Mouse (Mus musculus) cerebellum, adult 18-20 months (tissue): ENCODE results near the gene Lix1l.
"Not testable (repeated sequence)": the region's sequence is repeated elsewhere in the genome, so short reads cannot be mapped to it uniquely, and the experiment has no call there.

ENCODE experiments used
- DNase-seq, 2 experiments: peaks; one replicate each; pipeline ENCODE4 v3.0.0; 2021

The Lix1l gene

GRCm38 (mm10) chr3:96634015-96634414 is 33.1 kb downstream of the Lix1l start:
- DNase-seq: no peak

GRCm38 (mm10) chr3:96634928-96635879 is 34.3 kb downstream of the Lix1l start, which contains the start of the genes Pex11b and Gm42957:
Pex11b (plus strand) TSS chr3:96635376.
Gm42957 (plus strand) TSS chr3:96635474.
- DNase-seq: peak; percentile 89 to 90

GRCm38 (mm10) chr3:96635906-96636305 is 35.0 kb downstream of the Lix1l start:
- no peak for DNase-seq

GRCm38 (mm10) chr3:96636448-96636847 is 35.5 kb downstream of the Lix1l start:
- peak in 1 of 2 experiments; percentile 10 for DNase-seq

DNA sequence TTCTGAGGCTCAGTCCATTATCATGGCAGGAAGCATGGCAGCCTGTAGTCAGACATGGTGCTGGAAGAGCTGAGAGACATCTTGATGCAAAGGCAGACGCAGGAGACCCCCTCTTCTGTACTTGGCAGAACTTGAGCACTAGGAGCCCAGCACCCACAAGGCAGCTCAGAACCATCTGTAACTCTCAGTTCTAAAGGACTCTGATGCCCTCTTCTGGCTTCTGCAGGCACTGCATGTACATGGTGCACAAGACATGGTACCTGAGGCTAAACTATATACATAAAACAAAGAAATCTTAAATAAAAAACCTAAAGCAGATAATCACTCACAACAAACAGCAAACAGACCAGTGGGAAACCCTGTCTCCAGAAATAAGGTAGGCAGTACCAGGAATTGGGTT is 38.3 kb downstream of the Lix1l start:
- DNase-seq: peak; percentile 66 to 72

- peak; percentile 39 to 47 for DNase-seq
Measured at GRCm38 (mm10) chr3:96645018-96645649, 44.2 kb downstream of the Lix1l start, which contains the start of gene Itga10. Itga10 (plus strand) TSS chr3:96645584.

GRCm38 (mm10) chr3:96647365-96647764 is 46.4 kb downstream of the Lix1l start:
- DNase-seq: no peak

GRCm38 (mm10) chr3:96660901-96661300 is 60.0 kb downstream of the Lix1l start:
- DNase-seq: no peak

DNA sequence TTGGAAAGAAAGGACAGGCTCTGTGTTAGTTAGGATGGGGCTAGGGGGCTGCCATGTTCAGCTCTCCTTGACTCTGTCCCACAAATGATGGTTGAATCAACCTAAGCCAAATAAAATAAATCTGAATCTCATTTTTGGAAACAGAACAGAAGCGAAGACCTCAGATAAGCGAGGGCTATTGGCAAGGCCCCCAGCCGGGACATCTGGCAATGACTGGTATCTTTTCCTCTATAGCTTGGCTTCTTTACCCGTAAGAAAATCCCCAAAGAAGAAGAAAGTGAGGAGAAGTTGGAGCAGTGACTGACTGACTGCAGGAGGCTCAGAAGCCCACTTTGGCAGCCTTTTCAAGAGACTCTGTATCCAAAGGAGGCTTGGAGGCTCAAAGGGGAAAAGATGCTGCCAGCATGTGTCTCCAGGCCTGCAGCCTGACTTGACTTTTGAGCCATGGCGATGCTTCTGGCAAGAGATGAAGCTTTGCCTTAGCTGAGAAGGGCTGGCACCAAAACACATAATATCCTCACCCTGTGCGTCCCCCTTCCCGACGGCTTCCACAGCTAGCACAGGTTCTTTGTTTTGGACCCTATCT is 61.9 kb downstream of the Lix1l start:
- peak; percentile 13 to 37 for DNase-seq

DNA sequence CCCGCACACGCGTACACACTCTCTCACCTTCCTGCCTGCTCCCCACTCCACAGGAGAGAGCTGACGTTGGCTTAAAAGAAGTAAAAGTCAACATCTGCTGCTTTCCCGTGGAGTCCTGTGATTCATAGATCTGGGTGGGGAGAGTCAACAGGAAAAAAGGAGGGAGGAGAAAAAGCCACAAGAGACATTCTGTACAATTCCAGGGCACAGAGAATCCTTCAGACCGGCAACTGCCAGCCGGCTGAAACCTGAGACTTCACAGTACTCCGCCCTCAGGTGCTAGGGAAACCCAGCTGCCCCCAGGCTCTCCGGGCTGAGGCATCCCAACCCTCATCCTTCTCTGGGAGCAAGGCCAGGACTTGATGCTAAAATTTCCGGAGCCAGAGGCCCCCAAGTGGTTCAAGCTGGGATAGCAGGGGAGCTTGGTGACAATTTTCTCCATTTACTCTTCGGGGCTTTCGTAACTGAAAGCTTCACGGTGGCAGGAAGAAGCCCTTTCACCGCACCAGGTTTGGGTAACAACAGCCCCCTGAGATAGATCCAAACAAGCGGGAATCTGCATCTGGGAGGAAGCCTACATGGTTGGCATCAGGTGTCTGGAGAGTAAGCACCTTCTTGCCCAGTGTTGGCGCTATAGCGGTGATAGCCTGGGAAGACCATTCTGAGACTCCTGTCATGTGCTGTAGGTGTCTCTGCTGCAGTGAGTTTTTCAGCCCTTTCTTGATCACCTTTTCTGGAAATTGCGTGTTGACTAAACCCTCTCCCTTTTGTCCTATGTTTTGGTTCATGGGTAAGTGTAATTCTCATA is 62.7 kb downstream of the Lix1l start:
- peak; percentile 88 to 92 for DNase-seq

GRCm38 (mm10) chr3:96665732-96666363 is 64.9 kb downstream of the Lix1l start:
- DNase-seq: not testable (repeated sequence)

GRCm38 (mm10) chr3:96666916-96667315 is 66.0 kb downstream of the Lix1l start:
- DNase-seq: no peak

DNA sequence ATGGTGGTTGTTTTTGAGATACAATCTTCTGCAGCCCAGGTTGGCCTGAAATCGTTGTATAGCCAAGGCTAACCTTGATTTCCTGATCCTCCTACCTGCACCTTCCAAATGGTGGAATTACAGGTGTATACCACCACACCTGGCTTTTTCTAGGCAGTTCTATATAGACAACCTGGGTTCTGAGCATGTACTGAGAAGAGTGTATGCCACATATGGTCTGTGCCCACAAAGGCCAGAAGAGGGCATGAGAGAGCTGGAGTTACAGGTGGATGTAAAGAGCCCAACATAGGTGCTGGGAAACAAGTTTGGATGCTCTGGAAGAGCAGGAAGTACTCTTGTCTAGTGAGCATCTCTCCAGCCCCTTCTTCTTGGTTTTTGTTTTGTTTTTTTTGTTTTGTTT is 66.4 kb downstream of the Lix1l start:
- DNase-seq: no peak

DNA sequence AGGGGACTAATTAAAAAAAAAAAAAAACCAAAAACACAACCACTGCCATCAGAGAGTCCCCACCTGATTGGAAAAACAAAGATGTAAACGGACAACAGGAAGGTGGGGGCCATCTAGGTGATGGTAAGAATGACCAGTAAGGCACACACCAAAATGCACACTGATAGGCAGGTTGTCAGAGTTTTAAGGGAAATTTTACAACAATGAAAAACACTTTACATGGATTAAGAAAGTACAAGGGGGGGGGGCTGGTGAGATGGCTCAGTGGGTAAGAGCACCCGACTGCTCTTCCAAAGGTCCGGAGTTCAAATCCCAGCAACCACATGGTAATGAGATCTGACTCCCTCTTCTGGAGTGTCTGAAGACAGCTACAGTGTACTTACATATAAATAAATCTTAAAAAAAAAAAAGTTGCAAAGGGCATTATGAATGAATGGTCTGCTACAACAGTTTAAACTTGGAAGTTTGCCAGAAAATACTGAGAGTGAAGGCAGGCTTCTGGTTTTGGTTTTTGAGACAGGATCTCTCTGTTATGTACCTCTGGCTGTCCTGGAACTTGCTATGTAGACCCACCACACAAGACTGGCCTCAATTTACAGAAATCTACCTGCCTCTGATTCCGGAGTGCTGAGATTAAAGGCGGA is 67.6 kb downstream of the Lix1l start:
- no peak for DNase-seq

GRCm38 (mm10) chr3:96669727-96670468 is 68.9 kb downstream of the Lix1l start, which contains the start of gene Ankrd35:
Ankrd35 (plus strand) TSS chr3:96670131.
- DNase-seq: peak; percentile 79 to 84

DNA sequence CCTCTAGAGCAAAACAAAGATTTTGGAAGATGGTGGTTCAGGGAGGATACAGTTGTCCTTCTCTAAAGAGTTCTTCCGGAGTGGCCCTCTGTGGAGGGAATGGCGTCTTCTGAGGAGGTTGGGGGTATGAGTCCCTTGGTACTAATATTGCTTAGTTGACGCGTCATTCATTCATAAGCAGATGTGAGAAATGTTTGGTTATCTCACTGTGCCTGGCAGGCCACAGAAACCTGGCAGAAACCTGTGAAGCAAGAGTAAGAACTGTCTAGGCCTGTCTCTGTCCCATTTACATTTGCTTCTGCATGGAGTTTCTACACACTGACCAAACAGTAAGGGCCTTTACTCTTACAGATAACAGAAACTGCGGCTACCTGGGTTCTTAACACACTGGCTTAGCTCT is 70.6 kb downstream of the Lix1l start:
- no peak for DNase-seq

DNA sequence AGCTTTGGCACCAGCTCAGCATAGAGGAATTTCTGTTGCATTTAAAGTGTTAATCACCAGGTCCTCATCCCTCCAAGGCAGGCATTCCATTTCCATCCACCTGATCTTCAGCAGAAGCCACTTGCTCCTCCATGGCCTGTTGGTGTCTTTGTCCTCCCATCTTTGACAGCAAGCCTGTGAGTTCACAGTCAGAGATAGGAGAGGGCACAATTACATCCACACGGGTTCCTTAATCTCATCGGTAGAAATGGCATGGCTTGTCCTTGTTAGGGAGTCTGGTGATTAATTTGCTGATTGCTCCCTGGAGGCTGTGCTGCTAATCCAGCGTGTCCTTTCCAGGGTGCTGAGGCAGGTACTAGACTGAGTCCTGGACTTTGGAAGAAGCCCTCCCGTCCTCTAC is 72.6 kb downstream of the Lix1l start:
- DNase-seq: no peak

DNA sequence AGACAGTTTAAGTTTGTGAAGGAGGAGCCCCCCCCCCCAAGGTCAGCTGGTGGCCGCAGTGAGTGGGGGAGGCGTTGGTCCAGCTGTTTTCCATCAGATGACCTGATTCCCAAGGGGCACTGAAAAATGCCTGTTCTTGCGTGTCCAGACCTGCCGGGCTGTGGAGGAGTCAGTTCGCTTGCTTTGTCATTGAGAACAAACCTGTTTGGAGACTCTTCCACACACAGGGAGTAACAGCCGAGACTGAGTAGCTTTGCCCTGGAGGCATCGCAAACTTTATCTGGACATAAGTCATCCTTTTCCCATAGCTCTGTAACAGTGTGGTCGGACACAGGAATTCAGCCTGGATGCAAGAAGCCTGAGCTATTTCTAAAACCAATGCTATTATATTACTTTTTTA is 73.5 kb downstream of the Lix1l start:
- DNase-seq: no peak

DNA sequence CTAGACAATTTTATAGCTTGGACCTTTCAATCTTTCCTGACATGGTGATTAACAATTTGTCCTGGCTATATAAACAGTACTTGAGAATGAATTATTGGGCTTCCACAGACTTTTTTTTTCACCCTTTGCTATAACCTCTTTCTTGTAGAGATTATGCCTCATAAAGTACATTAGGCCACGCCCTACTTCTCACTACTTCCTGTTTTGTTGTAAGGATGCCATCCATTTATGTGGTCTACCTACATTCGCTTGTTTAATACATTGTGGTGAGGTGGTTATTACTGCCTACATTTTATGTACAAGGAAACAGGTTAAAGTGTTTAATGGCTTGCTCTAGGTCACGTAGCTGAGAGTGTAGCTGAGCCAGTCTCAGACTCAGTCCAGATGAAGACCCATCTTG is 74.2 kb downstream of the Lix1l start:
- DNase-seq: no peak

- no peak for DNase-seq
Measured at GRCm38 (mm10) chr3:96675690-96676089, 74.7 kb downstream of the Lix1l start.
